Mouse (Mus musculus) gastrocnemius, postnatal 25 days (tissue): ENCODE results near the gene Mrpl23. TPM values are rescaled to one million over a fixed set of nuclear protein-coding genes. Genes with fewer than 3 reads are reported as not detected.

ENCODE experiments used
- DNase-seq: peaks from one replicate; pipeline ENCODE4 v3.0.0; 2022
- total RNA-seq, 2 experiments: library from RNA; stranded (reverse); gene quantifications; 1 replicate in 1 of 2; 2 replicates in 1 of 2; pipeline ENCODE4 v1.2.3; 2021

Gene Mrpl23
- total RNA-seq, 2 experiments from 2014 or later, result 8.6 to 18.3 TPM

DNA sequence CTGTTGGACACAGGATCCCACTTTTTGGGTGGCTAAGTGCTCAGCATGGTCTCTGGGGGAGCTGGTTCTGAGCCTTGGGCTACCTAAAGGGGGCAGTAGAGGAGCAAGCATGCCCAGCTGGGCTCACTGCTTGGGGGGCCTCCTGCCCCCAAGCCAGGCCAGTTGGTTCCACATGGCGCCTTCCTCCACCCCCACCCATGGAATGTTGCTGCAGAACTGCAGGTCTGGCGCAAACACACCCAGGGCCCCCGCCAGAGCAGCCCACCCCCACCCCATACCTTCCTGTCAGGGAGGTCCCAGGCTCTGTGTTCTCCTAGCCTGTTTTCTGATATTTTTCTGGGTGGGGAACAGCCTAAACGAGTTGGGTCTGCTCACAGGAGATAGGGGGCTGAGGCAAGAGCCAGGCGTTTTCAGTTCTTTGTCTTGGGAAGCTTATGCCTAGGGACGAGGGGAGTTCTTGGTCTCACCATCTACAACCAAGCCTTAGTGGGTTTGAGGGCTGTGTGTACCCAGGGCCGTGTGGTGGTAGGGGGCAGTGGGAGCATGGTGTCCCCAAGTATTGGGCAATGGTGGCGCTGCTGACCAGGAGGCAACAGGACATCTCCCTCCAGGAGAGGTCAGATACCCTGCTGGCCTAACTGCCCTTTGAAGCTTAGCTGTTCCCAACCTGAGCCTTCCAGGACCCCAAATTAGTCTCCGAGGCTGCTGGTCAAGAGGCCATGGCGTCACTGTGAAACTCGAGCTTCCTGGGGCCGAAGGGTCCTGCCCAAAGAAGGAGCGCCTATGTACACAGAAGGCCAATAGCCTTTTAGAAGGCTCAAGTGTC lies 20.3 kb downstream of the Mrpl23 start:
- peak; percentile 87 for DNase-seq

- no peak for DNase-seq
Observed at GRCm38 (mm10) chr7:142553417-142554335, 21.2 kb downstream of the Mrpl23 start.

- no peak for DNase-seq
Observed at GRCm38 (mm10) chr7:142554625-142555024, 22.1 kb downstream of the Mrpl23 start.

GRCm38 (mm10) chr7:142555366-142556088 lies 23.0 kb downstream of the Mrpl23 start:
- peak; percentile 74 for DNase-seq

GRCm38 (mm10) chr7:142556089-142556476 lies 23.6 kb downstream of the Mrpl23 start:
- DNase-seq, result no peak

GRCm38 (mm10) chr7:142557696-142558095 lies 25.2 kb downstream of the Mrpl23 start:
- DNase-seq, result no peak

DNA sequence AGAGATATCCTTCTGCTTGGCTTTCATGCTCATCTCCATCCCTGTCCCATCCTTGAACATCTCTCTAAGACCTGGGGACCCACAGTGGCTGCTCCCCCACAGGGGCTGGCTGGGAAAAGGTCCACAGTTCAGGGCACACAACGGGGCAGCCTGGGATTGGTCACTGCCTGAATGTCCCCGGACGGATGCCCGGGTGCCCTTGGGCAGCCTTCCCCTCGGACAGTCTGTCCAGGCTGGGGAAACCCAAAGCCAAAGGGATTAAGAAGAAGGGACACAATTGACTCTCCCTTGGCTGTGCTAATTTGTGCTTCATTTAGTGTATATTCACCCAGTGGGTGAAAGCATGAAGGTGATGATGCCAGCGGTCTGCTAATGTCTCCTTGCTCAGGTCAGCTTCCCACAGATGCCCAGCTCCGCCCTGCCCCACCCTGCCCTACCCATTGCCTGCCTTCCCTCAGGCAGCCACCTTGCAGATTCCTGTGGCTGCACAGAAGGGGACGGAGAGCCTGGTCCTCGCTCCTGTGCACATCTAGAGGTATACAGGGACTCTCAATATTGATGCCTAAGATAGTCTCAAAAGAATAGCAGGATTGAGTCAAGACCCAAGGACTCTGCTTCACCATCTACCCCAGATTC lies 26.1 kb downstream of the Mrpl23 start:
- peak; percentile 91 for DNase-seq

DNA sequence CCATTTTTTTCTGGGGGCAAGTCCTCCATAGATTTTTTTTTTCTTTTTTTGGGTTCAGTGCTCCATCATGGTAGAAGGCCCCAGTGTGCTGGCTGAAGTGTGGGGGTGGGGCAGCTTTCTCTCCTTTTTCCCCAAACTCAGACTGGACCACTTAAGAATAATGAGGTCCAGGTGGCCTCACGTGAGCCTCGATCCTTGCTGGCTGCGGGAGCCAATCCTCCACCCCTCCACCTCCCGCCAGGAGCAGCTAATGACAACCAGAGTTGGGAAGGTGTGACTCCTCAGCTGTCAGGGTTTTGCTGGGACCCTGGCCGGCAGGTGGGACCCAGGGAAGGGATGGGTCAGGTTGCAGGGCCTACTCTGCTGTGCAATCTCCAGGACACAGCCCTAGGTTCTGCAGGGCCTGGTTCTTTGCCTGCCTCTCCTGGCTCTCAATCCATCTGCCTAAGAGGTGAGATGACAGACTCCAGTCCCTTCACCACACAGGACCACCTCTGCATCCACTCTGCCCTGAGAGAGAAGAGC lies 27.2 kb downstream of the Mrpl23 start:
- no peak for DNase-seq

DNA sequence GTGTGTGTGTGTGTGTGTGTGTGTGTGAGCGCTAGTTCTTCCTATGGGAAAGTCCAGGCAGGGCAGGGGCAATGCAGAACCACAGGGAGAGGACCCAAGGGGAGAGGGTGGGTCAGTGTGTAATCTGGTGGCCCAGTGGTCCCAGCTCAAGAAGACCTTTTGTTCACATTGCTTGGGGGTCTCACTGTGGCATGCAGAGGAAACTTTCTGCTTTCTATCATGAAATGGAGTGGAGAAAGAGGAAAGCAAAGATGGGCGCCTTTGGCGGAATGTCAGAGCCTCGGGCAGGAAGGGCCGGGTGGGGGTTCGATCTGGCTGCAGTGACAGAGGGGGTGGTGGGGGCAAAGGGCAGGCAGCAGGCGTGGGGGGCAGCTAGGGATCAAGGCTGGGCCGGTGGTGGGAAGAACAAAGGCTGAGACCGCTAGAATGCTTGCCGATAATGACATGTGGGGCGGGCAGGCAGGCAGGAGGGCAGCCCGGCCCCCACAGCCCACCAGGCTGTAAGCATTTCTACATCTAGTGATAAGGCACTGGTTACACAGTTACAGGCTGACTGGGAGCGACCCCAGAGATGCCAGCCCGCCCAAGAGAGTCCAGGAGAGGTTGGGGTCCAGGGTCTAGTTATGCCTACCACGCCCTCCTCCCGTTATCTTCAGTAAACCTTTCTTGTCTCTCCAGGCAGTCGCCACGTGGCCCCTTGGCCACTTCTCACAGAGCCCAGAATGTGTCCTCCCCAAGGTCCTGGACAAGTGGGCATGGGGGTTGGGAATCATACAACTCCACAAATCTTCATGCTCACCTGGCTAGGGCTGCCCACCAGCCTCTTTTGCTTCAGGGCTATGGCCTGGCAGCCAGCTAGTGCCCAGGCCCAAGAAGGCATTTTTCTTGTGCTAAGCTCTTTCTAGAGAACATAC lies 28.7 kb downstream of the Mrpl23 start:
- no peak for DNase-seq

GRCm38 (mm10) chr7:142561856-142562404 lies 29.4 kb downstream of the Mrpl23 start:
- no peak for DNase-seq

GRCm38 (mm10) chr7:142563168-142563567 lies 30.7 kb downstream of the Mrpl23 start:
- no peak for DNase-seq

GRCm38 (mm10) chr7:142564955-142565643 lies 32.6 kb downstream of the Mrpl23 start:
- no peak for DNase-seq

DNA sequence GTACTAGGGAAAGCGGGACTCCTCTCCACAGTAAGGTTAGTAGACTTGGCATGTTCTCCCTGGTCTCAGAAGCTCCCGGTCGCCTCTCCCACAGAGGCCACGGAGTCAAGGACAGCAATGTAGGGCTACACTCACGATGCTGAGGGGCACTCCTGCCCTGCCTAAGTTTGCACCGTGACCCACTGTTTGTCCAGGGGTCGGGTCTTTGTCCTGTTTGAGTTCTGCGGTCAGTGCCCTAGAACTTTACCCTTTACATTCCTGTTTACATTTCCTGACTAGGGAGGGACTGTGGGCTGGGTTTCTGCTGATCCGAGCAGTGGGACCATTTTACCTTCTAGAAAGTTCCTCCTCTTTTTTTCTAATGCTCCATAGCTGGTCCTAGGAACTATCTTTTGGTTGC lies 34.0 kb downstream of the Mrpl23 start:
- DNase-seq, result no peak

GRCm38 (mm10) chr7:142568985-142569384 lies 36.5 kb downstream of the Mrpl23 start:
- DNase-seq, result no peak

DNA sequence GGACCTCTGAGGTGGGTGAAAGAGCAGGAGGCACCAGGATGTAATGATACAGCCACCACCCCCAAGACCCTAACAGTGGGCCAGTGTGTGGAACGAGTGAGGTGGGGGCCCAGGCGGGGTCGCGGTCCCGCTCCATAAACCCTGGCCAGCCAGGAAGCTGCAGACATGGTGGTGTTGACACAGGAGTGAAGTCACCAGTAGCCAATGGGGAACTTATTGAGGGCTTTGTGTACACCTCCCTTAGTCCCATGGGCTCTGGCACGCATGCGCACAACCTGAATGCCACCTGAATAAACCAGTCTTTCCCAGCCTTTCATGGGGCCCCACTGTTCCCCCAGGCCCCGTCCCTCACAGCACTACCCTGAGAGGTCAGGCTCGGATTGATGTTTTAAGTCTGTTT lies 38.1 kb downstream of the Mrpl23 start:
- no peak for DNase-seq

DNA sequence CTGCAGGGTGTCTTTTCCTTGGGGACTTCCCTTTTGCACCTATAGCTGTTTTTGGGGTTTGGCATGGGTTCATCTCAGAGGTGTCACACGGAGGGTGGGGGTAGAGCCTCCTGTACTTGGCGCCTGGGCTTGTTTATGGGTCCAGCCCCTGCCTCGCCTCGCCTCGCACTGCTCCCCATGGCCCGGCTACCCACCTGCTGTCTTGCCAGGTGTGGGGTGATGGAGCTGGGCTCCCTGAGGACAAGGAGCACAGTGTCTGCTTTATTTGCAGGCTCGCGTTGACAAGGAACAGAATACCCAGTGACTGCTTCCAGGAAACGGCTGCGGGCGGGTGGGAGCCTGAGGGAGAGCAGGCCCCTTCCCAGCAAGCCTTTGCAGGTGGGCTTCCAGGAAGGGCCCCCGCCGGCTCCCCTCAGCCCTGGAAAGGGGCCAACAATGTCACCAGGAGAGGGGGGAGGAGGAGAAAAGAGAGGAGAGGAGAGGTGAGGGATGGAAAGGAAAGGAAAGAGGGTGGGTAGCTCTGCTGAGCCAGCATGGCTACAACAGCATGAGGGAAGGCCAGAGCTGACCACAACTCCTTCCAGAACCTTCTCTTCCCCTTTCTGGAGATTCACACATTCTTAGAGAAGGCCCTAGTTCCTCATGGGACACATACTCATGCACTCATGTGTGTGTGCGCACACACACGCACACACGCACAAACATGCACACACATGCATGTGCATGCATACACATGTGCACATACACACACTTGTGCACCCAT lies 39.2 kb downstream of the Mrpl23 start:
- no peak for DNase-seq

GRCm38 (mm10) chr7:142572343-142572742 lies 39.9 kb downstream of the Mrpl23 start:
- no peak for DNase-seq

DNA sequence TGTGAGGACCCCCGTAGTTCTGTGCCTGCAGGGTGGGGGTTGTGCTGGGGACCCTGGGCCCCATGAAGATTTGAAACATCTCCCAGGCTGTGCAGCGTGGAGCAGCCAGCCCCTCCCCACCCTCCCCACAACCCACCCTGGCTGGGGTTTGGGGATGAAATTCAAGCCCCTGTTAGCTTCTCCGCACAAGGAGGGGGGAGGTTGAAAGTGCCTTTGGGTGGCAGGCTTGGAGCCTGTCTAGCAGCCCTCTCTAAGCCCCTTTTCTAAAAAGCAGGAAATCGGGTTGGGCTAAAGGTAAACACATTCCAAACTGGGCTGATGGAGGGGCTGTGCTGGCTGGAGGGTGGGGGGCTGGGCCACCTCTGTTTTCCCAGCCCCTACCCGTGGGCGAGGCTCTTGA lies 40.5 kb downstream of the Mrpl23 start:
- DNase-seq, result no peak

DNA sequence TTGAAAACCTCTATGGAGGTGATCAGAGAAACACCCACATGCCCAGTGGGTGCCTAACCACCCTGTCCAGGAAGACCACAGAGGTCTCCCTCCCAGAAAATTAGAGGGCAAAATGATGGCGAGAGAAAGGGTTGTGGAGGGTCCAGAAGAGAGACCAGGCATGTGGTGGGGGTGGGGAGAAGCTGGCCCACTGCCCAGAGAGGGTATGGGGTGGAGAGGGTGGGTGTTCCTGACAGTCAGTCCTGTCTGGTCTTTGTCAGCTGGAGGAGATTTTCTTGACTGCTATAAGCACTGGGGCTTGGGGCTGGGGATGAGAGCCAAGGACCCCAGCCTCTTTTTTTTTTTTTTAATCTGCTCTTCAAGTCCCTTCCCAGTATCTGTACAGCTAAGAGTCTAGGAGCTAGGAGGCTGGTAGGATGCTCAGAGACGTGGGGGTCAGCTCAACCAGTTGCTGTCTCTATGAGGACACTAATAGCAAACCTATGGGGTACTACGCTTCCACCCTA lies 41.7 kb downstream of the Mrpl23 start:
- no peak for DNase-seq
